In the genomic region with DNA sequence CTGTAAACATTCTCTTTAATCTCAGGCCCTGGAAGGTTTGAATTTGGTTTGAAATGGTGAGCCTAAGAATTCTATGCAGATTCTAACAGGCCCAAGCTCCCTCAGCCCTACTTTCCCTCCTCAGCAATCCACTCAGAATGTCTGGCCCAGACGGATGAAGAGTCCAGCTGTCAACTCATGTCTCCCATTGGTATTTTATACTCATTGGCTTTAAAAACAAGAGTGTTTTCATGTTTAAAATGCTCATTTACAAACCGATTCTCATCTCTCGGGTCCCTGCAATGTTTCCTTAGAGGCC, we compare ENCODE assay signal across 29 mouse cellular contexts.
A peak's percentile ranks its signal among the peaks of the same experiment; 100 is the strongest.
DNase-seq lines count a peak whose midpoint lies in the region; ATAC-seq and TF ChIP-seq lines count a peak whose summit lies in the region.
"Had no signal": no experiment of that assay in that cellular context is flagged by ENCODE, and none has a peak within 500 bp of the region (broad histone marks: within the 10 kb centered on the region; RNA-seq: fewer than 3 reads in every experiment).

No protein-coding gene starts in this region.

- no peaks in the 10 kb centered on the region for H3K9me3 ChIP-seq in midbrain, embryonic 10.5 days (replicated peaks)
- H3K9me3 ChIP-seq in midbrain, postnatal 0 days (ENCODE audit: low read length): no peaks in the 10 kb centered on the region
- no peaks in the 10 kb centered on the region for H3K9me3 ChIP-seq in forebrain, embryonic 14.5 days (replicated peaks; ENCODE audit: control insufficient read depth, low read length)
- H3K9me3 ChIP-seq in midbrain, embryonic 11.5 days (ENCODE audit: control insufficient read depth, low read length): no peaks in the 10 kb centered on the region
- H3K9me3 ChIP-seq in midbrain, embryonic 16.5 days (replicated peaks; ENCODE audit: control insufficient read depth, low read length, poor library complexity, severe bottlenecking): no peaks in the 10 kb centered on the region
- H3K9me3 ChIP-seq: embryonic facial prominence, embryonic 10.5 days; embryonic facial prominence, embryonic 15.5 days; heart, embryonic 13.5 days; limb, embryonic 12.5 days; liver, embryonic 15.5 days; neural tube, embryonic 12.5 days had no signal

- TF ChIP-seq CTCF in midbrain, postnatal 0 days (IDR thresholded peaks at IDR 0.05): no peak

- DNase-seq in midbrain, embryonic 10.5 days (ENCODE audit: low spot score): no peak
- DNase-seq in midbrain, postnatal 0 days (ENCODE audit: low spot score): no peak
- no peak for DNase-seq in forebrain, embryonic 14.5 days (ENCODE audit: low spot score)
- DNase-seq in midbrain, embryonic 11.5 days (ENCODE audit: low spot score, missing footprints): no peak
- no peak for DNase-seq in heart, postnatal 36 days
- DNase-seq in embryo, embryonic 9.5 days (ENCODE audit: extremely low spot score): no peak
- DNase-seq in urinary bladder, postnatal 14 days (ENCODE audit: low spot score): no peak
- DNase-seq: B cell, adult 2 months; cerebellum, adult 2 months; cerebellum, postnatal 14 days; gastrocnemius, postnatal 10 days; heart, postnatal 10 days; layer of hippocampus, postnatal 36 days; right cerebral cortex, adult 18-20 months; right cerebral cortex, postnatal 4 days; thymus, adult 18-20 months; thymus, postnatal 4 days had no signal

- H3K4me2 ChIP-seq in midbrain, postnatal 0 days (ENCODE audit: low read depth, low read length, poor library complexity, severe bottlenecking): no peak overlapping the region
- no peak overlapping the region for H3K4me2 ChIP-seq in forebrain, embryonic 14.5 days (ENCODE audit: low read length)
- no peak overlapping the region for H3K4me2 ChIP-seq in midbrain, embryonic 11.5 days
- no peak overlapping the region for H3K4me2 ChIP-seq in midbrain, embryonic 16.5 days (ENCODE audit: low read length)
- H3K4me2 ChIP-seq: embryonic facial prominence, embryonic 15.5 days; heart, embryonic 13.5 days; limb, embryonic 12.5 days; liver, embryonic 15.5 days; lung, embryonic 14.5 days; neural tube, embryonic 12.5 days had no signal

- H3K27ac ChIP-seq in midbrain, embryonic 10.5 days (replicated peaks): peak overlapping the region; percentile 71
- H3K27ac ChIP-seq in midbrain, postnatal 0 days (ENCODE audit: low read depth, low read length): no peak overlapping the region
- H3K27ac ChIP-seq in forebrain, embryonic 14.5 days (ENCODE audit: low read depth, low read length): peak overlapping the region; percentile 72
- H3K27ac ChIP-seq in midbrain, embryonic 11.5 days (ENCODE audit: low read depth, low read length): peak overlapping the region; percentile 4; the same call in 1 of the 2 replicates
- H3K27ac ChIP-seq in midbrain, embryonic 16.5 days (ENCODE audit: low read length): no peak overlapping the region
- H3K27ac ChIP-seq: embryonic facial prominence, embryonic 10.5 days; embryonic facial prominence, embryonic 15.5 days; heart, embryonic 13.5 days; kidney, postnatal 0 days; limb, embryonic 12.5 days; liver, embryonic 15.5 days; neural tube, embryonic 12.5 days; stomach, postnatal 0 days had no signal

- H3K36me3 ChIP-seq in midbrain, embryonic 10.5 days: no peaks in the 10 kb centered on the region
- no peaks in the 10 kb centered on the region for H3K36me3 ChIP-seq in midbrain, postnatal 0 days (ENCODE audit: insufficient read depth, low read length)
- no peaks in the 10 kb centered on the region for H3K36me3 ChIP-seq in forebrain, embryonic 14.5 days (ENCODE audit: control insufficient read depth, insufficient read depth, low read length)
- no peaks in the 10 kb centered on the region for H3K36me3 ChIP-seq in midbrain, embryonic 11.5 days (ENCODE audit: control insufficient read depth, insufficient read depth, low read length)
- H3K36me3 ChIP-seq in midbrain, embryonic 16.5 days (ENCODE audit: control insufficient read depth, insufficient read depth, low read length): no peaks in the 10 kb centered on the region
- H3K36me3 ChIP-seq: embryonic facial prominence, embryonic 10.5 days; embryonic facial prominence, embryonic 15.5 days; heart, embryonic 13.5 days; limb, embryonic 12.5 days; liver, embryonic 15.5 days; neural tube, embryonic 12.5 days had no signal

- peaks cover 16% of the 10 kb centered on the region for H3K4me1 ChIP-seq in midbrain, embryonic 10.5 days
- H3K4me1 ChIP-seq in midbrain, postnatal 0 days (ENCODE audit: insufficient read depth, low read length): no peaks in the 10 kb centered on the region
- no peaks in the 10 kb centered on the region; the same call in 1 of the 2 replicates for H3K4me1 ChIP-seq in forebrain, embryonic 14.5 days (ENCODE audit: control insufficient read depth, insufficient read depth, low read length)
- H3K4me1 ChIP-seq in midbrain, embryonic 11.5 days (ENCODE audit: control insufficient read depth, insufficient read depth, low read length): peaks cover 5% of the 10 kb centered on the region; the same call in 1 of the 2 replicates
- peaks cover 3% of the 10 kb centered on the region; the same call in 1 of the 2 replicates for H3K4me1 ChIP-seq in midbrain, embryonic 16.5 days (ENCODE audit: control insufficient read depth, insufficient read depth, low read length)
- H3K4me1 ChIP-seq: embryonic facial prominence, embryonic 15.5 days; heart, embryonic 13.5 days; limb, embryonic 12.5 days; liver, embryonic 15.5 days; neural tube, embryonic 12.5 days had no signal

- no peak overlapping the region for H3K9ac ChIP-seq in midbrain, postnatal 0 days (replicated peaks; ENCODE audit: low read length, poor library complexity, severe bottlenecking)
- H3K9ac ChIP-seq in forebrain, embryonic 14.5 days (ENCODE audit: low read length): no peak overlapping the region
- H3K9ac ChIP-seq in midbrain, embryonic 11.5 days (ENCODE audit: low read length): no peak overlapping the region
- H3K9ac ChIP-seq in midbrain, embryonic 16.5 days (ENCODE audit: low read depth, low read length): no peak overlapping the region
- H3K9ac ChIP-seq: embryonic facial prominence, embryonic 15.5 days; heart, embryonic 13.5 days; limb, embryonic 12.5 days; liver, embryonic 15.5 days; lung, embryonic 14.5 days; neural tube, embryonic 12.5 days had no signal

- WGBS in midbrain, embryonic 10.5 days: 43% methylated on average over 3 of the region's 3 CpGs
- WGBS in midbrain, postnatal 0 days: 19% methylated on average over 3 of the region's 3 CpGs
- WGBS in forebrain, embryonic 14.5 days: 8% methylated on average over 3 of the region's 3 CpGs
- WGBS in midbrain, embryonic 11.5 days: 28% methylated on average over 3 of the region's 3 CpGs
- 18% methylated on average over 3 of the region's 3 CpGs for WGBS in midbrain, embryonic 16.5 days

- ATAC-seq in midbrain, postnatal 0 days (ENCODE audit: low FRiP score): no peak
- peak; percentile 92 for ATAC-seq in forebrain, embryonic 14.5 days
- peak; percentile 87 for ATAC-seq in midbrain, embryonic 11.5 days (ENCODE audit: low FRiP score)
- ATAC-seq in midbrain, embryonic 16.5 days: peak; percentile 51; the same call in 1 of the 2 replicates
- ATAC-seq: intestine, embryonic 16.5 days had no signal

- no peak overlapping the region for H3K4me3 ChIP-seq in midbrain, embryonic 10.5 days
- no peak overlapping the region for H3K4me3 ChIP-seq in midbrain, postnatal 0 days (ENCODE audit: low read depth, low read length)
- H3K4me3 ChIP-seq in forebrain, embryonic 14.5 days (ENCODE audit: low read depth, low read length): no peak overlapping the region
- no peak overlapping the region for H3K4me3 ChIP-seq in midbrain, embryonic 11.5 days (ENCODE audit: low read depth, low read length)
- H3K4me3 ChIP-seq in midbrain, embryonic 16.5 days (ENCODE audit: low read depth, low read length): no peak overlapping the region
- H3K4me3 ChIP-seq: embryonic facial prominence, embryonic 10.5 days; embryonic facial prominence, embryonic 15.5 days; heart, embryonic 13.5 days; limb, embryonic 12.5 days; liver, embryonic 15.5 days; myocyte; neural tube, embryonic 12.5 days had no signal

- no peaks in the 10 kb centered on the region for H3K27me3 ChIP-seq in midbrain, embryonic 10.5 days (ENCODE audit: low read depth, poor library complexity, severe bottlenecking)
- H3K27me3 ChIP-seq in midbrain, postnatal 0 days (ENCODE audit: insufficient read depth, low read length): no peaks in the 10 kb centered on the region
- no peaks in the 10 kb centered on the region for H3K27me3 ChIP-seq in forebrain, embryonic 14.5 days (replicated peaks; ENCODE audit: control insufficient read depth, insufficient read depth, low read length)
- no peaks in the 10 kb centered on the region for H3K27me3 ChIP-seq in midbrain, embryonic 11.5 days (ENCODE audit: control insufficient read depth, insufficient read depth, low read length)
- H3K27me3 ChIP-seq in midbrain, embryonic 16.5 days (ENCODE audit: control insufficient read depth, insufficient read depth, low read depth, low read length): no peaks in the 10 kb centered on the region
- H3K27me3 ChIP-seq: embryonic facial prominence, embryonic 15.5 days; heart, embryonic 13.5 days; liver, embryonic 15.5 days; neural tube, embryonic 12.5 days had no signal

- intact Hi-C loops in heart, postnatal 36 days (cut with DNase I): no loop called here

Comparison
In these comparisons a context has a peak if more than half of its experiments do, and no peak if none do; other contexts are left out.
1. H3K27ac ChIP-seq: peak in midbrain, embryonic 10.5 days (single experiment), forebrain, embryonic 14.5 days (single experiment) and midbrain, embryonic 11.5 days (single experiment); none in midbrain, postnatal 0 days (single experiment) and midbrain, embryonic 16.5 days (single experiment).